Mouse (Mus musculus): ENCODE measurements at regions not wholly inside any gene's neighbourhood (a gene's known extent, or its start where the extent isn't known, plus 50 kb on each side); places are given as distances from the start of the nearest gene placed in this dataset.

DNA sequence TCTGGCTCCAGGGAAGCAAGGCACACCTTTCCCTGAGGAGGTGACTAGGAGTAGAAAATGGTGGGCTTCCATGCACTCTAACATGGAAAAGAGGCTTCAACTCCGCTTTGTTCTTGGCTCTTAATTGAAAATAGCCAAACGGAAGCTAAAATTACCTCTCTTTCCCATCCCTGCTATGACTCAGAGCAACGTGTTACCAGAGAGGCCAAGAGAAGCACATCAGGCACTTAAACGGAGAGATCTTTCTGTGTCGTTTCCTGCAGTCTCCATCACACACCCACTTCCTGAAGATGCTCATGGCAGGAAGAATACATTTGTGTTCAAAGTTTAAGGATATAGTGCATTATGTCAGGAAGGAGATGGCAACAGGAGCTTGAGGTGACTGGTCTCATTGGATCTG lies 159.3 kb downstream of the Cysltr2 start:
- TF ChIP-seq CTCF (conservative IDR thresholded peaks at IDR 0.05; ENCODE audit: low read length), result no peak
- no peak for TF ChIP-seq NANOG (IDR thresholded peaks at IDR 0.05; ENCODE audit: borderline replicate concordance, low read length)
- no peak for TF ChIP-seq POU5F1 (IDR thresholded peaks at IDR 0.05; ENCODE audit: borderline replicate concordance, low read length)
- H3K27me3 ChIP-seq (ENCODE audit: insufficient read depth, low read length), result no peaks in the 10 kb centered on the region
- no peaks in the 10 kb centered on the region for H3K4me1 ChIP-seq (replicated peaks; ENCODE audit: low read depth, low read length)
- no peaks in the 10 kb centered on the region for H3K36me3 ChIP-seq (ENCODE audit: insufficient read depth, low read length)
- H3K9me3 ChIP-seq (ENCODE audit: low read length), result no peaks in the 10 kb centered on the region
- no peak overlapping the region for H3K4me3 ChIP-seq (replicated peaks; ENCODE audit: low read length)

DNA sequence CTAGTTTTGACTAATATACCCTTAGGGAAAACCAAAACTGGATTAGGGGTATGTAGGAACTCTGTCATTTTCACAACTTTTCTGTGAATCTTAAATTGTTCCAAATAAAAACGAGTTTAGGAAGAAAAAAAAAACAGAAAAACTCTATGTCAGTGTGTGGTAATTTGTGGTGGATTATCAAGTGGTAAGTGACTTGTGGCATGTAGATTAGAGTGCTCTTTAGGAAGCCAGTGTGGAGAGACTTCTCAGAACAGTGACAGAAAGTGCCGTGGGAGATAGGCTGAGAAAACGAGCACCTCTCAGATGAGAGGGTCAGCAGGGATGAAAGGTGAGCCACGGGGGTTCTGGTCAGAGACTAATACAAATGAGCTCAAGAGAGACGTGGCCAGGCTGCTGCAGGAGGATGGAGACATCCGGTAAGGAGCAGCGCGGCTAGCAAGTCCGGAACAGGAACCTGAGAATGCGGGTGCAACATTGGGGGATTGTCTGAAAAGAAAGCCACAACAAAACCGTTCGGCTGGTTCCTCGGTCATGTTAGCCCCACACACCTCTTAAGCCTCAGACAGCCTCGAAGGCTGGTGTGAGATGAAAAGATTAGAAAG lies 161.3 kb downstream of the Cysltr2 start:
- no peaks in the 10 kb centered on the region for H3K9me3 ChIP-seq (ENCODE audit: low read length)
- no peak overlapping the region for H3K4me3 ChIP-seq (replicated peaks; ENCODE audit: low read length)
- H3K27me3 ChIP-seq (ENCODE audit: insufficient read depth, low read length), result no peaks in the 10 kb centered on the region
- no peaks in the 10 kb centered on the region for H3K36me3 ChIP-seq (ENCODE audit: insufficient read depth, low read length)
- H3K4me1 ChIP-seq (replicated peaks; ENCODE audit: low read depth, low read length), result no peaks in the 10 kb centered on the region
- TF ChIP-seq POU5F1 (IDR thresholded peaks at IDR 0.05; ENCODE audit: borderline replicate concordance, low read length) (no peak), CTCF (conservative IDR thresholded peaks at IDR 0.05; ENCODE audit: low read length) (no peak), NANOG (IDR thresholded peaks at IDR 0.05; ENCODE audit: borderline replicate concordance, low read length) (no peak)

DNA sequence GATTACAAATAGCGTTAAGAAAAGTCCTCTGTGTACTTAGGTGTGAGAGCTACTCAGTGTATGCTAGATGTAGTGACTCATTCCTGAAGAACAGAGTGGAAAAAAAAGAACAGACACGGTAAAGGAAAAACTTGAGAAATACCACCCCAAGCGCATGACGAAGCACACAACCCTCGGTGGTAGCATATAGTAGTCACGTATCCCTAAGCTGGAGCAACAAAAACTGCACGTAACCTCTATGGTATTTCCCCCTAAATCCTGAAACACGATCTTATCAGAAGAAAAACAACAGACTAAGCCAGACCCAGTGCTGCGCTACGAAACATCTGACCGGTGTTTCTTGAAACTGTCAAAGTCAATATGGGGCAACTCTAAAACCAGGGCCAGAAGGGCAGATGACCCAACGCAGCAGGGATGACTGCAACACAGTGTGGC lies 162.0 kb downstream of the Cysltr2 start:
- TF ChIP-seq CTCF (conservative IDR thresholded peaks at IDR 0.05; ENCODE audit: low read length) (no peak), NANOG (IDR thresholded peaks at IDR 0.05; ENCODE audit: borderline replicate concordance, low read length) (no peak), POU5F1 (IDR thresholded peaks at IDR 0.05; ENCODE audit: borderline replicate concordance, low read length) (no peak)
- Histone ChIP-seq H3K27me3 (ENCODE audit: insufficient read depth, low read length) (no peaks in the 10 kb centered on the region), H3K4me3 (replicated peaks; ENCODE audit: low read length) (no peak overlapping the region), H3K9me3 (ENCODE audit: low read length) (no peaks in the 10 kb centered on the region), H3K36me3 (ENCODE audit: insufficient read depth, low read length) (no peaks in the 10 kb centered on the region), H3K4me1 (replicated peaks; ENCODE audit: low read depth, low read length) (no peaks in the 10 kb centered on the region)

DNA sequence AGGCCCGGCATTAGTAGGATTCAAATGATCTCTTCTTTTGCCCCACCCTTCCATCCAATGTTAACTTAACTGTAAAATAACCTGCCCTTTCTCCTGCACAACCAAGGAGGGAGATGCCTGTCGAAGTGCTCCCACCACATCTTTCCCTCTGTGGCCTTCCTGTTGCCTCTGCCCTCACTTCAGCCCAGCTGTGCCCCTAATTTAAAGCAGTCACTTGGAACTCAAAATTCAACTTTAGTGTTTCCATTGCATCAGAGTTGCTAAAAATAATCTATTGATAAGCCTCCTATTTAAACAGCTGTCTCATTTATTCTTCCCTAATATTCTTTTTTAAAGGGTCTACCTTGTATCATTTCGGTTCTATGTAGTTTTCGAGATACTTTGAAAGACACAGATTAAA lies 163.1 kb downstream of the Cysltr2 start:
- H3K36me3 ChIP-seq (ENCODE audit: insufficient read depth, low read length), result no peaks in the 10 kb centered on the region
- no peak overlapping the region for H3K4me3 ChIP-seq (replicated peaks; ENCODE audit: low read length)
- no peaks in the 10 kb centered on the region for H3K9me3 ChIP-seq (ENCODE audit: low read length)
- H3K27me3 ChIP-seq (ENCODE audit: insufficient read depth, low read length), result no peaks in the 10 kb centered on the region
- TF ChIP-seq CTCF (conservative IDR thresholded peaks at IDR 0.05; ENCODE audit: low read length), result no peak
- TF ChIP-seq POU5F1 (IDR thresholded peaks at IDR 0.05; ENCODE audit: borderline replicate concordance, low read length), result no peak
- TF ChIP-seq NANOG (IDR thresholded peaks at IDR 0.05; ENCODE audit: borderline replicate concordance, low read length), result no peak
- H3K4me1 ChIP-seq (replicated peaks; ENCODE audit: low read depth, low read length), result no peaks in the 10 kb centered on the region

DNA sequence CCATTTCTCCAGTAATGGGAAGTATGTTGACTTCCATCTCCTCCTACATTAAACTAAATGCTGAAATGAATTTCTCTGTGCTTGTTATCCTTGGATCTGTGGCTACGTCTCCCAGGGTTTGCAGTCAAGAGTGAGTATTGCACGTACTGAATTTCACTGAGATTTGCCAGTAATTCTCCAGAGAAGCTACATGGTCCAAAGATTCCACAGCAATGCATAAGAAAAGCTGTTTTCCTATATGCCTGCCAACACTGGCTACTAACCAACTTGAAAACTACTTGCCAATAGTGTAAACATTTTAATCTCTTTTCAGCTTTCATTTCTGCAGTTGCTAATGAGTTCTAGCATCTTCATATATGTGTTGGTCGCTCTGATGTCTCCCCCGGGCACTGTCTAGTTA lies 164.4 kb downstream of the Cysltr2 start:
- H3K36me3 ChIP-seq (ENCODE audit: insufficient read depth, low read length), result no peaks in the 10 kb centered on the region
- no peak for TF ChIP-seq NANOG (IDR thresholded peaks at IDR 0.05; ENCODE audit: borderline replicate concordance, low read length)
- no peak for TF ChIP-seq POU5F1 (IDR thresholded peaks at IDR 0.05; ENCODE audit: borderline replicate concordance, low read length)
- no peak for TF ChIP-seq CTCF (conservative IDR thresholded peaks at IDR 0.05; ENCODE audit: low read length)
- no peaks in the 10 kb centered on the region for H3K9me3 ChIP-seq (ENCODE audit: low read length)
- H3K4me3 ChIP-seq (replicated peaks; ENCODE audit: low read length), result no peak overlapping the region
- no peaks in the 10 kb centered on the region for H3K4me1 ChIP-seq (replicated peaks; ENCODE audit: low read depth, low read length)
- no peaks in the 10 kb centered on the region for H3K27me3 ChIP-seq (ENCODE audit: insufficient read depth, low read length)

DNA sequence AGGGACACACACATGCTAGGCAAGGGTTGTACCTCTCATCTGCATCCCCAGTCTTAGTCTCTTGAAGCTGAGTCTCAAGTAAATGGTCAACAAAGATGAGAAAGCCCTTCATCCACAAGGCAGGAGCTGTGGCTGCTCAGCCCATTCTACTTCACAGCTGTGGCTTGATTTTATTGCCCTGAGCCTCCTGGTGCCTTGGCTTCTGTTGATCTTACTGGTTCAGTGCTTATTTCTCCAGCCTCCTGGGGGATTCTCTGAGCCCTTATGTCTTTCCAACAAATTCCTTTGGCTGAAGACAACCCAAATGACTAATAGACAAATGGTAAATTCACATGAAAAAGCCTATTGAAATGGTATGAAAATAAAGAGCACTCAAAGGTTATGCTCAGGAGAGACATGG lies 167.3 kb upstream of the Fndc3a start:
- 0 out of 2 replicates have a peak, but pooled peaks cover 3% of the 10 kb centered on the region for H3K9me3 ChIP-seq (ENCODE audit: low read length)
- TF ChIP-seq CTCF (conservative IDR thresholded peaks at IDR 0.05; ENCODE audit: low read length) (no peak), NANOG (IDR thresholded peaks at IDR 0.05; ENCODE audit: borderline replicate concordance, low read length) (no peak), POU5F1 (IDR thresholded peaks at IDR 0.05; ENCODE audit: borderline replicate concordance, low read length) (no peak)
- no peaks in the 10 kb centered on the region for H3K4me1 ChIP-seq (replicated peaks; ENCODE audit: low read depth, low read length)
- no peak overlapping the region for H3K4me3 ChIP-seq (replicated peaks; ENCODE audit: low read length)
- H3K27me3 ChIP-seq (ENCODE audit: insufficient read depth, low read length), result no peaks in the 10 kb centered on the region
- no peaks in the 10 kb centered on the region for H3K36me3 ChIP-seq (ENCODE audit: insufficient read depth, low read length)

DNA sequence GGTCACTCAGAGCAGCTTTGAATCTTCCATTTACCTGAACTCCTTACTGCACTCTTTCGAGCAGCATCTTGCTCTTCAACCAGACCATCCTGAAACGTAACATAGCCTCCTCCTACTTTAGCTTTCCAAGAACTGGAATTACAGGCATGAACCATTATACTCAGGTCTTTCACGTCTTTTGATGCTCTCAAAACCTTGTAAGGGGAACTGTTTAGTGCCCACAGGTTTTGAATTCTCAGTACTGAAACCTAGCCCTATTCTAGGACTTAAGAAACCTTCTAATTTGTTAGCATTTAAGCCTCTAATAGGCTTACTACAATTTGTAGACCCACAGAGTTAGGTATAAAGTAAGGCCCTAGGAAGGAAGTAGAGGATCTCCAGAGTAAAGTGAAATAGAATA lies 163.7 kb upstream of the Fndc3a start:
- peaks cover 8% of the 10 kb centered on the region for H3K27me3 ChIP-seq (ENCODE audit: insufficient read depth, low read length)
- H3K36me3 ChIP-seq (ENCODE audit: insufficient read depth, low read length), result no peaks in the 10 kb centered on the region
- TF ChIP-seq POU5F1 (IDR thresholded peaks at IDR 0.05; ENCODE audit: borderline replicate concordance, low read length) (no peak), CTCF (conservative IDR thresholded peaks at IDR 0.05; ENCODE audit: low read length) (no peak), NANOG (IDR thresholded peaks at IDR 0.05; ENCODE audit: borderline replicate concordance, low read length) (no peak)
- H3K4me3 ChIP-seq (replicated peaks; ENCODE audit: low read length), result no peak overlapping the region
- H3K9me3 ChIP-seq (ENCODE audit: low read length), result 0 out of 2 replicates have a peak, but pooled peaks cover 3% of the 10 kb centered on the region
- H3K4me1 ChIP-seq (replicated peaks; ENCODE audit: low read depth, low read length), result peaks cover 15% of the 10 kb centered on the region

DNA sequence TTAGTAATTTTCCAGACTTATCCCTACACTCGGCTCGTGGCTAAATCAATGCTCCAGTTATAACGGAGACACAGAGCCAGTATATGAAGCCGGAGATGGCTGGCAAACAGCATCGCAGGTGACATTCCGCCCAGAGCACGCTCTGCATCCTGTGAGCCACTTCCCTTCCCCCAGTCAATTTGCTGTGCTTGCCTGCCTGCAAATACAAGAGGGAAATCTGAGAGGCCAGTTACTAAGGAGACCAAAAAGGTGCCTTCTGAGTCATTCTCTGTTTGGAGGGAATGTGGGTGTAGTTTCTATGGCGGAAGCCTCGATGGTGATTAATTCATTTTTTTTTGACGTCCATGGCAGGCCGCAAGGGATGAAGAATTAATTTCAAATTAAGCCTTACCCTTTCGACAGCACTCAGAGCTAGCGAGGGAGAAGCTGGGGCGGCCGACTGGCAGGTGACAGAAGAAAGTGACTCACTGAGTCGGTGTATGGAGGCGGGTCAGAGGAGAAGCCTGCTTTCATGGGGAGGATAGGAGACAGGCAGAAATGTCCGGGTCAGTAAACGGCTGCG lies 159.5 kb upstream of the Fndc3a start:
- no peak for TF ChIP-seq POU5F1 (IDR thresholded peaks at IDR 0.05; ENCODE audit: borderline replicate concordance, low read length)
- TF ChIP-seq NANOG (IDR thresholded peaks at IDR 0.05; ENCODE audit: borderline replicate concordance, low read length), result no peak
- no peak for TF ChIP-seq CTCF (conservative IDR thresholded peaks at IDR 0.05; ENCODE audit: low read length)
- H3K9me3 ChIP-seq (ENCODE audit: low read length), result no peaks in the 10 kb centered on the region
- H3K4me1 ChIP-seq (replicated peaks; ENCODE audit: low read depth, low read length), result peaks cover 16% of the 10 kb centered on the region
- H3K27me3 ChIP-seq (ENCODE audit: insufficient read depth, low read length), result peaks cover 8% of the 10 kb centered on the region
- peak overlapping the region; percentile 24; the same call in 1 of the 2 replicates for H3K4me3 ChIP-seq (replicated peaks; ENCODE audit: low read length)
- H3K36me3 ChIP-seq (ENCODE audit: insufficient read depth, low read length), result no peaks in the 10 kb centered on the region

All from E14TG2a.4 (cell line).